Mouse (Mus musculus) heart, embryonic 14.5 days (tissue): ENCODE measurements around the gene Inafm2. TPM values are rescaled to one million over a fixed set of nuclear protein-coding genes. Genes with fewer than 3 reads are reported as not detected.

Experiments used
- ATAC-seq: fragments of 200-750 bp; cut with Nextera tagmentation; 2 replicates; pipeline ENCODE4 v1.8.0; 2017; ENCODE audit warnings: low read depth, moderate TSS enrichment; ENCODE audit not compliant: insufficient number of reproducible peaks, insufficient read depth, low FRiP score
- H3K27ac ChIP-seq, 2 experiments: fragments of 200-500 bp in 1 of 2; fragments of 300-500 bp in 1 of 2; sonication (generic) in 1 of 2; replicated peaks in 1 of 2; 2 replicates each; pipeline ENCODE4 v1.5.1; 2012 to 2014; ENCODE audit warnings: low read depth in 2 of 2, low read length in 2 of 2, control low read depth in 1 of 2, mild to moderate bottlenecking in 1 of 2, mixed read lengths in 1 of 2; ENCODE audit not compliant: control insufficient read depth in 1 of 2, insufficient read depth in 1 of 2
- H3K27me3 ChIP-seq: fragments of 300-500 bp; sonication (generic); 2 replicates; pipeline ENCODE4 v1.6.1; 2014; ENCODE audit warnings: mild to moderate bottlenecking, low read length, control low read depth; ENCODE audit not compliant: control insufficient read depth, insufficient read depth
- H3K36me3 ChIP-seq: fragments of 300-500 bp; sonication (generic); 2 replicates; pipeline ENCODE4 v1.6.1; 2014; ENCODE audit warnings: mild to moderate bottlenecking, control low read depth, low read length, mixed read lengths; ENCODE audit not compliant: control insufficient read depth, insufficient read depth
- H3K4me1 ChIP-seq, 2 experiments: fragments of 200-500 bp in 1 of 2; fragments of 300-500 bp in 1 of 2; sonication (generic) in 1 of 2; 2 replicates each; pipeline ENCODE4 v1.6.1; 2012 to 2014; ENCODE audit warnings: low read length in 2 of 2, control low read depth in 1 of 2, mixed read lengths in 1 of 2; ENCODE audit not compliant: control insufficient read depth in 2 of 2, insufficient read depth in 2 of 2
- H3K4me2 ChIP-seq: fragments of 300-500 bp; sonication (generic); 2 replicates; pipeline ENCODE4 v1.6.1; 2014; ENCODE audit warnings: mild to moderate bottlenecking, low read length
- H3K4me3 ChIP-seq, 2 experiments: fragments of 200-500 bp in 1 of 2; fragments of 300-500 bp in 1 of 2; sonication (generic) in 1 of 2; 2 replicates each; pipeline ENCODE4 v1.5.1; 2012 to 2014; ENCODE audit warnings: low read length in 2 of 2, mild to moderate bottlenecking in 2 of 2, control low read depth in 1 of 2, low read depth in 1 of 2, moderate library complexity in 1 of 2; ENCODE audit not compliant: control insufficient read depth in 1 of 2, insufficient read depth in 1 of 2
- H3K9ac ChIP-seq: fragments of 300-500 bp; sonication (generic); 2 replicates; pipeline ENCODE4 v1.6.1; 2014; ENCODE audit warnings: mild to moderate bottlenecking, low read length
- H3K9me3 ChIP-seq: fragments of 300-500 bp; sonication (generic); 2 replicates; pipeline ENCODE4 v1.6.1; 2016; ENCODE audit warnings: low read length, control low read depth; ENCODE audit not compliant: control insufficient read depth
- WGBS: fragments of 180-500 bp; shearing (Covaris S2); extraction: QIAGEN DNeasy Blood & Tissue Kit; methylation state at CpG from one replicate; pipeline ENCODE4 v1.1.7; 2014; 5-methylcytosine and 5-hydroxymethylcytosine counted together
- polyA plus RNA-seq: library from polyadenylated mRNA; unstranded; fragments of >200 nt; fragmentation: Nextera tagmentation; extraction: Ambion mirVana; gene quantifications from 2 replicates; pipeline ENCODE4 v1.2.1, GENCODE M21; 2014

Inafm2 gene
- polyA plus RNA-seq, 1 experiment from 2014 or later = 64.4 TPM

- Histone ChIP-seq H3K4me1 (peaks cover 37 to 48% of the 10 kb centered on the region in 2 experiments), H3K9me3 (no peaks in the 10 kb centered on the region), H3K36me3 (no peaks in the 10 kb centered on the region), H3K27ac (no peak overlapping the region), H3K4me3 (peak overlapping the region; percentile 28 to 37), H3K27me3 (peaks cover 25% of the 10 kb centered on the region), H3K9ac (peak overlapping the region; percentile 54), H3K4me2 (peak overlapping the region; percentile 72)
- WGBS = 3% methylated on average over 36 of the region's 36 CpGs
- no peak for ATAC-seq
These were observed 34.5 kb upstream of the Inafm2 start for GRCm38 (mm10) chr2:118711038-118711494.

- H3K36me3 ChIP-seq = no peaks in the 10 kb centered on the region
- ATAC-seq = no peak
- H3K9ac ChIP-seq = no peak overlapping the region
- H3K27me3 ChIP-seq = peaks cover 19% of the 10 kb centered on the region
- H3K4me3 ChIP-seq = no peak overlapping the region
- H3K4me1 ChIP-seq = peaks cover 48 to 58% of the 10 kb centered on the region in 2 experiments
- H3K4me2 ChIP-seq = no peak overlapping the region
- H3K9me3 ChIP-seq = no peaks in the 10 kb centered on the region
- WGBS = 89% methylated on average over 6 of the region's 6 CpGs
- no peak overlapping the region for H3K27ac ChIP-seq
These were observed 31.9 kb upstream of the Inafm2 start for GRCm38 (mm10) chr2:118713631-118714030.

- Histone ChIP-seq H3K36me3 (no peaks in the 10 kb centered on the region), H3K27ac (no peak overlapping the region), H3K9me3 (no peaks in the 10 kb centered on the region), H3K4me2 (no peak overlapping the region), H3K4me1 (peaks cover 54 to 58% of the 10 kb centered on the region in 2 experiments), H3K4me3 (no peak overlapping the region), H3K9ac (no peak overlapping the region), H3K27me3 (peaks cover 19% of the 10 kb centered on the region)
- ATAC-seq = no peak
- 48% methylated on average over 4 of the region's 4 CpGs for WGBS
These were observed 31.3 kb upstream of the Inafm2 start for GRCm38 (mm10) chr2:118714230-118714629.

- H3K9me3 ChIP-seq = no peaks in the 10 kb centered on the region
- H3K36me3 ChIP-seq = no peaks in the 10 kb centered on the region
- H3K27ac ChIP-seq = peak overlapping the region; percentile 88 to 94
- H3K4me3 ChIP-seq = no peak overlapping the region
- ATAC-seq = peak; percentile 90
- 0 out of 2 replicates have a peak overlapping the region, but pooled peaks have one; percentile 45 for H3K9ac ChIP-seq
- H3K4me1 ChIP-seq = peaks cover 38% of the 10 kb centered on the region in 2 experiments
- H3K4me2 ChIP-seq = peak overlapping the region; percentile 23; the same call in 1 of the 2 replicates
- 15% methylated on average over 5 of the region's 5 CpGs for WGBS
- H3K27me3 ChIP-seq = peaks cover 10% of the 10 kb centered on the region
These were observed 28.9 kb upstream of the Inafm2 start for GRCm38 (mm10) chr2:118716677-118717076.

- H3K27me3 ChIP-seq = no peaks in the 10 kb centered on the region
- ATAC-seq = no peak
These were observed 21.7 kb upstream of the Inafm2 start for GRCm38 (mm10) chr2:118723693-118724486.

GRCm38 (mm10) chr2:118725511-118725910, 20.0 kb upstream of the Inafm2 start:
- 85% methylated on average over 4 of the region's 4 CpGs for WGBS
- H3K27me3 ChIP-seq = no peaks in the 10 kb centered on the region
- H3K9me3 ChIP-seq = no peaks in the 10 kb centered on the region
- H3K9ac ChIP-seq = no peak overlapping the region
- no peak overlapping the region for H3K4me3 ChIP-seq
- H3K4me1 ChIP-seq = peaks cover 29 to 32% of the 10 kb centered on the region in 2 experiments
- no peak for ATAC-seq
- H3K4me2 ChIP-seq = no peak overlapping the region
- no peak overlapping the region for H3K27ac ChIP-seq
- H3K36me3 ChIP-seq = no peaks in the 10 kb centered on the region

More at GRCm38 (mm10) chr2:118723693-118724486, 21.7 kb upstream of the Inafm2 start:
- no peaks in the 10 kb centered on the region for H3K36me3 ChIP-seq
- 73% methylated on average over 15 of the region's 15 CpGs for WGBS
- H3K4me3 ChIP-seq = no peak overlapping the region
- peaks cover 17 to 23% of the 10 kb centered on the region in 2 experiments for H3K4me1 ChIP-seq
- no peak overlapping the region for H3K4me2 ChIP-seq
- no peak overlapping the region for H3K9ac ChIP-seq
- H3K27ac ChIP-seq = no peak overlapping the region
- no peaks in the 10 kb centered on the region for H3K9me3 ChIP-seq

- H3K36me3 ChIP-seq = no peaks in the 10 kb centered on the region
These were observed 18.7 kb upstream of the Inafm2 start for GRCm38 (mm10) chr2:118726873-118727272.

More at GRCm38 (mm10) chr2:118726873-118727272, 18.7 kb upstream of the Inafm2 start:
- H3K27me3 ChIP-seq = peaks cover 11% of the 10 kb centered on the region
- no peak overlapping the region for H3K9ac ChIP-seq
- no peak for ATAC-seq
- no peak overlapping the region for H3K4me3 ChIP-seq
- no peak overlapping the region for H3K27ac ChIP-seq
- peaks cover 29 to 32% of the 10 kb centered on the region in 2 experiments for H3K4me1 ChIP-seq
- 85% methylated on average over 2 of the region's 2 CpGs for WGBS
- H3K4me2 ChIP-seq = no peak overlapping the region
- no peaks in the 10 kb centered on the region for H3K9me3 ChIP-seq
